In genomic region chr2:76674725-76675427, GRCm38 (mm10) we compare ENCODE assay signal across 8 mouse cellular contexts. TPM values are rescaled to one million over a fixed set of nuclear protein-coding genes. Genes with fewer than 3 reads are reported as not detected.
DNase-seq lines count a peak whose midpoint lies in the region; ATAC-seq lines count a peak whose summit lies in the region.

Gene Plekha3, plus strand, starts transcription at chr2:76675281.

- 5% methylated on average over 44 of the region's 52 CpGs for WGBS in embryonic facial prominence, embryonic 11.5 days
- 4% methylated on average over 52 of the region's 52 CpGs for WGBS in midbrain, embryonic 11.5 days

- ATAC-seq in embryonic facial prominence, embryonic 11.5 days (replicated peaks; ENCODE audit: insufficient number of reproducible peaks, low FRiP score, low TSS enrichment, low read depth), result peak; percentile 76
- ATAC-seq in granulocyte monocyte progenitor cell, adult 5-6 weeks (replicated peaks; ENCODE audit: poor library complexity, severe bottlenecking), result peak; percentile 59
- peak; percentile 79 for ATAC-seq in midbrain, embryonic 11.5 days (ENCODE audit: low FRiP score)

- peak within 1 kb of the TSS; percentile 92 for H3K4me3 ChIP-seq in embryonic facial prominence, embryonic 11.5 days (ENCODE audit: low read depth, low read length)
- H3K4me3 ChIP-seq in midbrain, embryonic 11.5 days (ENCODE audit: low read depth, low read length), result peak within 1 kb of the TSS; percentile 82

- H3K9ac ChIP-seq in embryonic facial prominence, embryonic 11.5 days (replicated peaks; ENCODE audit: low read length), result peak within 1 kb of the TSS; percentile 92
- H3K9ac ChIP-seq in midbrain, embryonic 11.5 days (ENCODE audit: low read length), result peak within 1 kb of the TSS; percentile 90

- no peaks in the 10 kb centered on the region for H3K4me1 ChIP-seq in embryonic facial prominence, embryonic 11.5 days (ENCODE audit: control insufficient read depth, insufficient read depth, low read length)
- peaks cover 14% of the 10 kb centered on the region for H3K4me1 ChIP-seq in midbrain, embryonic 11.5 days (ENCODE audit: control insufficient read depth, insufficient read depth, low read length)

- H3K36me3 ChIP-seq in embryonic facial prominence, embryonic 11.5 days (replicated peaks; ENCODE audit: control insufficient read depth, insufficient read depth, low read depth, low read length), result no peaks in the 10 kb centered on the region
- H3K36me3 ChIP-seq in midbrain, embryonic 11.5 days (ENCODE audit: control insufficient read depth, insufficient read depth, low read length), result no peaks in the 10 kb centered on the region

- H3K9me3 ChIP-seq in embryonic facial prominence, embryonic 11.5 days (replicated peaks; ENCODE audit: control insufficient read depth, low read length), result no peaks in the 10 kb centered on the region
- H3K9me3 ChIP-seq in midbrain, embryonic 11.5 days (ENCODE audit: control insufficient read depth, low read length), result no peaks in the 10 kb centered on the region

- H3K27ac ChIP-seq in embryonic facial prominence, embryonic 11.5 days (replicated peaks; ENCODE audit: low read depth, low read length), result peak within 1 kb of the TSS; percentile 70
- H3K27ac ChIP-seq in midbrain, embryonic 11.5 days (ENCODE audit: low read depth, low read length), result peak within 1 kb of the TSS; percentile 53

- no peaks in the 10 kb centered on the region for H3K27me3 ChIP-seq in embryonic facial prominence, embryonic 11.5 days (ENCODE audit: control insufficient read depth, insufficient read depth, low read length)
- H3K27me3 ChIP-seq in midbrain, embryonic 11.5 days (ENCODE audit: control insufficient read depth, insufficient read depth, low read length), result no peaks in the 10 kb centered on the region

- DNase-seq in adrenal gland, adult 8-10 months, result peak; percentile 81
- peak; percentile 88 for DNase-seq in embryonic facial prominence, embryonic 11.5 days (ENCODE audit: low spot score)
- peak; percentile 84 for DNase-seq in kidney, adult 11 months
- peak; percentile 84 for DNase-seq in left cerebral cortex, postnatal 4 days
- DNase-seq in midbrain, embryonic 11.5 days (ENCODE audit: low spot score, missing footprints), result peak; percentile 96
- peak; percentile 80 for DNase-seq in right cerebral cortex, postnatal 4 days
- DNase-seq in yolk sac, embryonic 10.5 days (ENCODE audit: low spot score), result peak; percentile 86

- H3K4me2 ChIP-seq in embryonic facial prominence, embryonic 11.5 days (ENCODE audit: low read depth, low read length), result peak within 1 kb of the TSS; percentile 52
- H3K4me2 ChIP-seq in midbrain, embryonic 11.5 days, result peak within 1 kb of the TSS; percentile 62

- intact Hi-C loops in left cerebral cortex, postnatal 4 days (cut with DNase I), result no loop called here

RNA-seq across cellular contexts. Expression of gene Plekha3, which starts in this region (rescaled TPM):
- total RNA-seq in adrenal gland, adult 8-10 months (2022), result 10 to 100 TPM; 45.0 to 61.3 (median 49.9) TPM
- 11.7 and 15.6 TPM in 2 replicates for polyA plus RNA-seq in embryonic facial prominence, embryonic 11.5 days (2014; fragmentation: Nextera tagmentation; extraction: Ambion mirVana)
- total RNA-seq in granulocyte monocyte progenitor cell, adult 5-6 weeks (2014; fragmentation: Nextera tagmentation), result 17.4 and 29.5 TPM in 2 replicates
- 23.1 and 23.2 TPM in 2 replicates for total RNA-seq in granulocyte monocyte progenitor cell, adult 5-6 weeks (2017)
- total RNA-seq in left cerebral cortex, postnatal 4 days (2021), result 10 to 100 TPM; 21.2 to 23.5 TPM
- polyA plus RNA-seq in midbrain, embryonic 11.5 days (2014; fragmentation: Nextera tagmentation; extraction: Ambion mirVana), result 11.7 and 12.9 TPM in 2 replicates

Comparison
In these comparisons a context has a peak if more than half of its experiments do, and no peak if none do; other contexts are left out.
1. Peak in every context shown above with its lines: DNase-seq, ATAC-seq, H3K4me3 ChIP-seq and H3K27ac ChIP-seq.